Mouse (Mus musculus): ENCODE results near the gene Nfatc2.
A peak's percentile ranks its signal among the peaks of the same experiment; 100 is the strongest.

Gene Nfatc2

GRCm38 (mm10) chr2:168577381-168577780 is 24.1 kb downstream of the Nfatc2 start:
- no peak for DNase-seq (ENCODE audit: low spot score)

DNA sequence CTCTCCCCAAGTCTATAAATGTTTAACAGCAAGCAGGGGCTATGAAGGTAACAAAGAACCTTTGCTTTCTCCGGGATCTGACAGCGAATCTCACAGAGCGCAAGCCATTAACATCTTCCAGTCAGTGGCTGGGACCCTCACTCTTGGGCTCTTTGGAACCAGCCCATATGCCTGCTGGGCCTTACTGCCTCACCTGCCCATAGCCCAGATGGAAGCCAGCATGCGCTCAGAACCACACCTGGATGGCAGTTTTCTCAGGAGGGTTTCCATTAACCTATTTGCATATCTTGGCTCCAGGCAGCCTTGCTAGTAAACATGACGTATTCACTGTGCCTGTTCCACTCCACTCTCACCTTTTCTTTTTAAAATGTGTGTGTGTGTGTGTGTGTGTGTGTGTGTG is 25.6 kb downstream of the Nfatc2 start:
- DNase-seq (ENCODE audit: low spot score): no peak

DNA sequence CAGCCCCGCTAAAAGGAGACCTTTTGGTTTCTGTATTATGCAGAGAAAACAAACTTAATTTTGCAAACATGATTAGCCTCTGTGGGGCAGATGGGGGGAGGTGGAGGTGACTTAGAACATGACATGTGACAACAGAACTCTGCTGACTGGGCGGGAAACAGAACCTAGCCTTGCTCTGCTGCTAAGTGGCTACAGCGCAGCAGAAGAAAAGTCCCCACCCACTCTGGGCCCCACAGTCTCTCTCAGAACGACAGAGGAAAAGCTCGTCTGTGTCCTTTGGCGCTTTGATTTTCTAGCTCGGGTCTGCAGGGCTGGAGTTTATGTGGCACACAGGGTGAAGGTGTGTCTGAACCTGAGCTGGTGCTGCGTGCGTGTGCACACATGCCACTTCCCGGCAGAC is 26.5 kb downstream of the Nfatc2 start:
- DNase-seq (ENCODE audit: low spot score): no peak

DNA sequence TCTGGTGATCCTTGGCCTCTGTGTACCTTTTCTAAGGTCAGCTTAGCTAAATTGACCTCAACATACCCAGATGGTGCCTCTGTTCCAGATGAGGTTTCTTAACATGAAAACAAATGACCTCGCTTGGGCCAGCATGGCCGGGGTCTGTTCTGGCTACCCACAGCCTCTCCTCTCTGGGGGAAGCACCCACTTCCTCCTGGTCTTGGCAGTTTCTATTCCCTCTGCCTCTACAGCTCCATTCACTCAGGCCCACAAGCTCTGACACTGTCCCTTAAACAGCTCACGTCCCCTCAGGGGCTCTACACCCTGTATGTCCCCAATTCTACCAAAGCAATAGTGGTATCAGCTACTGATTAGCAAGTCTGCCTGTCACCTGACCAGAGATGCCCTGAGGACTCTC is 27.6 kb downstream of the Nfatc2 start:
- no peak for DNase-seq (ENCODE audit: low spot score)

DNA sequence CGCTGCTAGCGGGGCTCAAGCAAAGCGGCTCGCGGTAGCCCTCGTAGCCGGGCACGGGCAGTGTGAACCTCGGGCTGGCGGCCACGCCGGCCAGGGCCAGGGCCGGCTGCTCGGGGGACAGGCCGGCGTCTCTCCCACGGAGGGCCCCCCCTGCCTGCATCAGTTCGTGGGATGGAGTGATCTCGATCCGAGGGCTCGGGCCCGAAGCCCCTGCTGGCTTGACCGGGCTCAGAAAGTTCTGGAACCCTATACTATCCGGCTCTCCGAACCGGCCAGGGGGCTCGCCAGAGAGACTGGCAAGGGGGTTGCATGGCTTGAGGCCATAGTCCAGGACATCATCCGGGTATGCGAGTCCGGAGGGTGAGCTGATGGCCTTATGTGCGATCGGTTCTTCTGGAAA is 30.2 kb downstream of the Nfatc2 start:
- no peak for DNase-seq (ENCODE audit: low spot score)

- DNase-seq (ENCODE audit: low spot score): no peak
These were observed 35.8 kb downstream of the Nfatc2 start for GRCm38 (mm10) chr2:168565538-168566253.

GRCm38 (mm10) chr2:168563184-168563583 is 38.3 kb downstream of the Nfatc2 start:
- DNase-seq (ENCODE audit: low spot score): no peak

GRCm38 (mm10) chr2:168557035-168557434 is 44.4 kb downstream of the Nfatc2 start:
- no peak for DNase-seq (ENCODE audit: low spot score)

- no peak for DNase-seq (ENCODE audit: low spot score)
These were observed 45.4 kb downstream of the Nfatc2 start for GRCm38 (mm10) chr2:168555897-168556670.

GRCm38 (mm10) chr2:168553541-168553961 is 47.9 kb downstream of the Nfatc2 start:
- no peak for DNase-seq (ENCODE audit: low spot score)

- DNase-seq (ENCODE audit: low spot score): no peak
These were observed 49.1 kb downstream of the Nfatc2 start for GRCm38 (mm10) chr2:168552405-168552804.

DNA sequence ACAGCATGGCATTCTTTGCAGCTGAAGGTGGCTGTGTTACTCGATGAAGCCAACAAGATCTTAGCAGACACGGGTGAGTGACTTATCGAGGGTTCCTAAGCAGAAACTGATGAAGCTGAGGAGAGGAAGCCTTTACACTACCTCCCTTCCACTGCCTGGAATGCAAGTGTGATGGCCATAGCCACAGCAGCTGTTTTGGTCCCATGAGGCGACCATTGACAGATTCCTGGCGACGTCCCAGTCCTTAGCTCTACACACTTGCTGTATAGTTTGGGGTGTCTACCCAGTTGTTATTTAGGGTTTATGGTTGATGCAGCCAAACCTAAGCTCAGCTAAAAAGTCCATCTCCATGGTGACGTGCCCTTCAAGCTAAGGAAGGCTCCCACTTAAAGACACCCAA is 50.2 kb downstream of the Nfatc2 start:
- no peak for DNase-seq (ENCODE audit: low spot score)

GRCm38 (mm10) chr2:168549326-168549725 is 52.1 kb downstream of the Nfatc2 start:
- no peak for DNase-seq (ENCODE audit: low spot score)

DNA sequence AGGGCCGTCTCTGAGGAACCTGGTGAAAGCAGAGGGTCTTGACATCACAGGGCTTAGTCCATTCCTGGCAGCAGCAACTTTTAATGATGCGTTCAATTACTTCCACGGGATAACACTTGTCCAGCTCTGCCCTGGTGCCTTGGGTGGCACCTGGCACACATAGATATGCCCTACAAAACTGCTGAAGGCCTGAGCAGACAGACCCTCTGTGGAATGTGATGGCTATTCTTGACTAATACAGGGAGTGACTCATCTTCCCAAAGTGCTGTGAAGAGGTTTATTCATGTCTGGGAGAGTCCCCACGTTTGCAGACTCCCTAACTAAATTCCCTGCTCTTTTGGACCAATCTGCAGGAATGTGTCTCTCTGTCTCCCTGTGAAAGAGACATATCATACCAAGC is 53.4 kb downstream of the Nfatc2 start:
- no peak for DNase-seq (ENCODE audit: low spot score)

DNA sequence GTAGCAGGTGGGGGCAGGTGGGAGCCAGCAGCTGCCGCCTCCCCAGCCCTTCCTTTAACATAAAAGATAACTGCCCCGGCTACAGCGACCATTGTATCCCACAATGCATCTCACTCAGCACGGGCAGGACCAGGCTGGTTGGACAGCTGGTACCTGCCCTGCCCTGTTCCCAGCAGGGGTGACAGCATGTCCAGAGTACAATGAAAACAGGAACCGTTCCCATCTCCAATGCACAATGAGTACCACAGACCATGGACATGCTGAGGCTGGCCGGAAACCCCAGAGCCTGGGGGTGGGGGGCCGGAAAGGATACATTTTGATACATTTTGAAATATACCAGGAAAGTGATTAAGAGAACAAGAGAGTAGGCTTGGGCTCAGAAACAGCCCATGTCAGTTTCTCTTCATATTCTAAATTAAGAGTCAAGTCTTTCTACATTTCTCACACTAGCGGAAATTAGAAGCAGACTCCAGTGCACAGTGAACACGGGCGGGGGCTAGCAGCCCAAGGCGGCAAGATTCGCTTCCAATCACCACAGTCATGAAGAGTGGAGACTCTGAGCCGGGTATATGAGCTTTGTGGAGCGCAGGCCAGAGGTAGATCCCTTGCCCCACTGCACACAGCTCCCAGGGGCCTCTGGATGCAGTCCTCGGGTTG is 55.4 kb downstream of the Nfatc2 start:
- no peak for DNase-seq (ENCODE audit: low spot score)

DNA sequence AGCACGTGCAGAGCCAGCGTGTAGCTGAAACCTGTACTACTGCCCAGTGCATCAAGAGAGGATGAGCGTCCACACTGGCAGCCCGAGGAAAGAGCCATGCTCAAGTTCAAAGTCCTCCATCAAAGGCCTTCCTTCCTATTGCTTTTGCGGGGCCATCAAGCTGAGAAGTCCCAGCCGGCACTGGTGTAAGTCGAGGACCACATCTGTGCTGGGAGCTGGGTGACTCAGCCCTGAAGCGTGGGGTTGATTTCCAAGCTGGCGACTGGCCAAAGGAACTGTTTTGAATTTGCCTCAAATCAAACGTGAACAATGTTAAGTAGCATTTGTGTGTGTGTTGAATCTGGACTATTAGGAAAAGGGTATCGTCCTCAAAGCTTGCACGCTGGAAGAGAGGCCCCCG is 57.4 kb downstream of the Nfatc2 start:
- DNase-seq (ENCODE audit: low spot score): peak; percentile 71

DNA sequence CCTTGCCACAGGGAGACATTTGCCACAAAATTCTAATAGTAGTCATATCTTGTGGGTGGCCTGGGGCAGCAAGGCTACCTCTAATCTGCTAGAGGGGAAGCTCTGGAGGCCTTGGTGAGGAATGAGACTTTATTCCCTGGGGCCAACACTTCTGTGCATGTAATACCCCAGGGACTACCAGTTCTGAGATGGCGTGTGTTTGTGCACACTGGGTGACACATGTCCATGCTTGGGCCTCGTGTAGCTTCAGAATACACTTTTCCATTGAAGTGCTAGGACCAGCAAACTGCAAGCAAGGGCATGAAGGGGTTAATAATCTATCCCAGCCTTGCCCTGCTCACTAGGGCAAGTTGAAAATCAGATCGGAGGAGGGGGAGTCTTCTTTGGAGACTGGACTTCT is 58.4 kb downstream of the Nfatc2 start:
- no peak for DNase-seq (ENCODE audit: low spot score)

- DNase-seq (ENCODE audit: low spot score): no peak
These were observed 60.2 kb downstream of the Nfatc2 start for GRCm38 (mm10) chr2:168541223-168541622.

GRCm38 (mm10) chr2:168539594-168540222 is 61.7 kb downstream of the Nfatc2 start:
- DNase-seq (ENCODE audit: low spot score): no peak

DNA sequence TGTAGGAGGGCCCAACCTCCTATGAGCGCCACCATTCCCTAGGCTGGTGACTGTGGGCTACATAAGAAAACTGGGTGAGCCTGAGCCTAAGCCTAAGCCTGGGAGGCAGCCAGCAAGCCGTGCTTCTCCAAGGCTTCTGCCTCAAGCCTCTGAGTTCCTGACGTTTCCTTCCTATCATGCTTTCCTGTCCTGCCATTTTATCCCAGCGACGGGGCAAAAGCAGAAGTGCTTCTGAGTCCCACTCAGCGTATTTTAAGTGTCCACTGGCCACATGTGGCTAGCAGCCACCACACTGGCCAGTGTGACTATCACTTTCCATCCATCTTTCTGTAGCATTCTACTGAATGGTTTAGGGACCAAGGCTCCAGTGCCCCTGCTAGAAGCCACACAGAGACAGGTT is 62.4 kb downstream of the Nfatc2 start:
- DNase-seq (ENCODE audit: low spot score): no peak

DNA sequence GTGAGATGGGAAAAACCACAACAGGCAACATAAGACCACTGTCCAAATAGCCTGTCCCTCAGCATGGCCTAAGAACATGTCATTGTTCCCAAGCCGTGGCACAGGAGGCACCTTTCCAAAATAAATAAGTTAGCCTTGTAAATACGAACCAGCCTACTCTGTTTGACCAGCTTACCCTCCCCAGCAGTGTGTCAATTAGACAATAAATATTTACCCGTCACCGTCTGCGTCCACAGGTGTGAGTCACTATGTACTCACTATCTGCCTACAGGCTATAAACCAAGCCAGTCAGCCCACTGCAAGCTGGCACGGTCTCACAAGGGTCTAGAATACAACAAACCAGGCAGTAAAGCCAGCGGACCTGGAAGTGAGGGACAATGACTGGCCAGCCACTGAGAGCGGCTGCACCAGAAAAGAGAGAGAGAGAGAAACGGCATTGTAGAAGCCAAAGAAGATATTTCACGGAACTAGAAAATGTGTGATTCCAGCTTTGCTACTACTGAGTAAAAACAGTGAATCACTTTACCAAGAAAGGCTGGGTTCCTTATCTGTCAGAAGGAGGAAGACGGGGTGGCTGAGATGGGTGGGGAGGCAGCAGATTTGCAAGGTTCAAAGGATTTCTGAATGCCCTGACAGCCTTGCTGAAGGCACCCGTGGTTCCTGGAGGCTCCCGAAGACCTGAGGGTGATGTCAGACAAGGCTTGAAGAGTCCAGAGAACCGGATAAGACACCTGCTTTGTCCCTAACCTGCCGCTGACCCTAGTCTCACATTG is 69.2 kb downstream of the Nfatc2 start:
- no peak for DNase-seq (ENCODE audit: low spot score)

GRCm38 (mm10) chr2:168528551-168528950 is 72.9 kb downstream of the Nfatc2 start:
- DNase-seq (ENCODE audit: low spot score): no peak
